Mouse (Mus musculus) limb, embryonic 14.5 days (tissue): ENCODE results near the gene Pitpnm2. TPM values are rescaled to one million over a fixed set of nuclear protein-coding genes. Genes with fewer than 3 reads are reported as not detected.

Experiments
- ATAC-seq: fragments of 200-750 bp; cut with Nextera tagmentation; 2 replicates; pipeline ENCODE4 v1.8.0; 2017; ENCODE audit warnings: low read depth, moderate number of reproducible peaks, moderate TSS enrichment; ENCODE audit not compliant: low FRiP score
- DNase-seq: peaks from one replicate; pipeline ENCODE4 v3.0.0-alpha.2; 2015; ENCODE audit warnings: low spot score
- H3K27ac ChIP-seq: fragments of 300-500 bp; sonication (generic); replicated peaks from 2 replicates; pipeline ENCODE4 v1.5.1; 2014; ENCODE audit warnings: low read depth, mild to moderate bottlenecking, low read length, moderate library complexity, mixed read lengths
- H3K27me3 ChIP-seq: fragments of 300-500 bp; sonication (generic); 2 replicates; pipeline ENCODE4 v1.6.1; 2014; ENCODE audit warnings: low read length, mixed read lengths; ENCODE audit not compliant: control insufficient read depth, insufficient read depth
- H3K36me3 ChIP-seq: fragments of 300-500 bp; sonication (generic); 2 replicates; pipeline ENCODE4 v1.6.1; 2014; ENCODE audit warnings: mild to moderate bottlenecking, low read length, moderate library complexity, mixed read lengths; ENCODE audit not compliant: control insufficient read depth, insufficient read depth
- H3K4me1 ChIP-seq: fragments of 300-500 bp; sonication (generic); 2 replicates; pipeline ENCODE4 v1.6.1; 2014; ENCODE audit warnings: antibody characterized with exemption, low read length, mixed read lengths; ENCODE audit not compliant: control insufficient read depth, insufficient read depth
- H3K4me2 ChIP-seq: fragments of 300-500 bp; sonication (generic); replicated peaks from 2 replicates; pipeline ENCODE4 v1.6.1; 2014; ENCODE audit warnings: low read depth, mild to moderate bottlenecking, low read length, moderate library complexity; ENCODE audit not compliant: severe bottlenecking
- H3K4me3 ChIP-seq: fragments of 300-500 bp; sonication (generic); replicated peaks from 2 replicates; pipeline ENCODE4 v1.5.1; 2014; ENCODE audit warnings: low read length
- H3K9ac ChIP-seq: fragments of 300-500 bp; sonication (generic); 2 replicates; pipeline ENCODE4 v1.6.1; 2014; ENCODE audit warnings: mild to moderate bottlenecking, low read depth, low read length, moderate library complexity; ENCODE audit not compliant: severe bottlenecking
- H3K9me3 ChIP-seq: fragments of 300-500 bp; sonication (generic); 2 replicates; pipeline ENCODE4 v1.6.1; 2016; ENCODE audit warnings: low read length; ENCODE audit not compliant: control insufficient read depth
- POLR2A ChIP-seq: fragments of 200-500 bp; IDR thresholded peaks from 2 replicates; pipeline ENCODE4 v1.8.0; 2012; ENCODE audit warnings: inconsistent platforms, mild to moderate bottlenecking, moderate library complexity, borderline replicate concordance; ENCODE audit not compliant: insufficient read depth, insufficient read length; ENCODE audit errors: extremely low read depth
- WGBS: fragments of 180-500 bp; shearing (Covaris S2); extraction: QIAGEN DNeasy Blood & Tissue Kit; methylation state at CpG from one replicate; pipeline ENCODE4 v1.1.7; 2014; 5-methylcytosine and 5-hydroxymethylcytosine counted together
- polyA plus RNA-seq, 2 experiments: library from polyadenylated mRNA; depleted of rRNA in 1 of 2; stranded (reverse) in 1 of 2; unstranded in 1 of 2; fragments of >200 nt; fragmentation: Nextera tagmentation in 1 of 2; extraction: Ambion mirVana in 1 of 2; gene quantifications; 2 replicates each; pipeline versions ENCODE4 v1.2.1 to v1.2.3; 2012 to 2014

Gene Pitpnm2
- polyA plus RNA-seq, 2 experiments = 8.2 to 37.1 TPM

GRCm38 (mm10) chr5:124190146-124190870 is 59.3 kb downstream of the Pitpnm2 start:
- Histone ChIP-seq H3K36me3 (no peaks in the 10 kb centered on the region), H3K4me1 (peaks cover 43% of the 10 kb centered on the region), H3K27ac (no peak overlapping the region), H3K9ac (no peak overlapping the region), H3K4me3 (no peak overlapping the region), H3K27me3 (no peaks in the 10 kb centered on the region), H3K4me2 (no peak overlapping the region), H3K9me3 (no peaks in the 10 kb centered on the region)
- DNase-seq (no peak), ATAC-seq (no peak)
- TF ChIP-seq POLR2A = no peak
- WGBS = 85% methylated on average over 10 of the region's 10 CpGs

- Histone ChIP-seq H3K36me3 (no peaks in the 10 kb centered on the region), H3K27me3 (no peaks in the 10 kb centered on the region), H3K9ac (no peak overlapping the region), H3K9me3 (no peaks in the 10 kb centered on the region), H3K4me3 (no peak overlapping the region), H3K4me2 (no peak overlapping the region), H3K4me1 (peaks cover 50% of the 10 kb centered on the region), H3K27ac (no peak overlapping the region)
- TF ChIP-seq POLR2A = no peak
- DNase-seq (no peak), ATAC-seq (no peak)
- 68% methylated on average over 4 of the region's 4 CpGs for WGBS
Observed at GRCm38 (mm10) chr5:124189572-124189981, 60.0 kb downstream of the Pitpnm2 start.

- no peak for TF ChIP-seq POLR2A
Observed at GRCm38 (mm10) chr5:124187508-124188311, 61.9 kb downstream of the Pitpnm2 start.

GRCm38 (mm10) chr5:124186981-124187507 is 62.5 kb downstream of the Pitpnm2 start:
- H3K27me3 ChIP-seq = no peaks in the 10 kb centered on the region
- no peak for TF ChIP-seq POLR2A
- 11% methylated on average over 18 of the region's 22 CpGs for WGBS
- no peaks in the 10 kb centered on the region for H3K36me3 ChIP-seq
- H3K9me3 ChIP-seq = no peaks in the 10 kb centered on the region
- H3K4me3 ChIP-seq = peak overlapping the region; percentile 17
- H3K27ac ChIP-seq = peak overlapping the region; percentile 33
- peak overlapping the region; percentile 38 for H3K9ac ChIP-seq
- H3K4me1 ChIP-seq = peaks cover 47% of the 10 kb centered on the region
- ATAC-seq (peak; percentile 47; the same call in 1 of the 2 replicates), DNase-seq (no peak)
- peak overlapping the region; percentile 39 for H3K4me2 ChIP-seq

More at GRCm38 (mm10) chr5:124187508-124188311, 61.9 kb downstream of the Pitpnm2 start:
- H3K9me3 ChIP-seq = no peaks in the 10 kb centered on the region
- DNase-seq (no peak), ATAC-seq (no peak)
- H3K36me3 ChIP-seq = no peaks in the 10 kb centered on the region
- H3K4me2 ChIP-seq = peak overlapping the region; percentile 39
- peak overlapping the region; percentile 33; the same call in 1 of the 2 replicates for H3K27ac ChIP-seq
- no peaks in the 10 kb centered on the region for H3K27me3 ChIP-seq
- WGBS = 56% methylated on average over 11 of the region's 12 CpGs
- peaks cover 52% of the 10 kb centered on the region for H3K4me1 ChIP-seq
- peak overlapping the region; percentile 17; the same call in 1 of the 2 replicates for H3K4me3 ChIP-seq
- peak overlapping the region; percentile 38 for H3K9ac ChIP-seq

GRCm38 (mm10) chr5:124186465-124186854 is 63.1 kb downstream of the Pitpnm2 start:
- TF ChIP-seq POLR2A = no peak
- Histone ChIP-seq H3K4me1 (peaks cover 43% of the 10 kb centered on the region), H3K27ac (peak overlapping the region; percentile 33; the same call in 1 of the 2 replicates), H3K9me3 (no peaks in the 10 kb centered on the region), H3K27me3 (no peaks in the 10 kb centered on the region), H3K4me3 (peak overlapping the region; percentile 17; the same call in 1 of the 2 replicates), H3K4me2 (peak overlapping the region; percentile 39), H3K9ac (no peak overlapping the region), H3K36me3 (no peaks in the 10 kb centered on the region)
- 56% methylated on average over 10 of the region's 10 CpGs for WGBS
- no peak for DNase-seq
- no peak for ATAC-seq
